Mouse (Mus musculus) adrenal gland, adult 8-10 months (tissue): ENCODE data around the gene Unc119b. TPM values are rescaled to one million over a fixed set of nuclear protein-coding genes. Genes with fewer than 3 reads are reported as not detected.
"Not testable (repeated sequence)": the region's sequence is repeated elsewhere in the genome, so short reads cannot be mapped to it uniquely, and the experiment has no call there.

Experiments
- DNase-seq: peaks from one replicate; pipeline ENCODE4 v3.0.0; 2022
- total RNA-seq, 4 experiments: library from RNA; stranded (reverse); gene quantifications; 2 replicates each; pipeline ENCODE4 v1.2.4; 2022

Unc119b gene
- total RNA-seq, 4 experiments from 2014 or later = 38.8 to 51.9 (median 45.7) TPM

GRCm38 (mm10) chr5:115089592-115090268 lies 45.0 kb downstream of the Unc119b start:
- DNase-seq = no peak

- DNase-seq = no peak
Measured at GRCm38 (mm10) chr5:115085675-115086074, 49.1 kb downstream of the Unc119b start.

- no peak for DNase-seq
Measured at GRCm38 (mm10) chr5:115083492-115083891, 51.3 kb downstream of the Unc119b start.

- no peak for DNase-seq
Measured at GRCm38 (mm10) chr5:115081636-115082035, 53.1 kb downstream of the Unc119b start.

- DNase-seq = peak; percentile 45
Measured at GRCm38 (mm10) chr5:115076144-115076901, 58.5 kb downstream of the Unc119b start.

- no peak for DNase-seq
Measured at GRCm38 (mm10) chr5:115074749-115075148, 60.0 kb downstream of the Unc119b start.

- DNase-seq = not testable (repeated sequence)
Measured at GRCm38 (mm10) chr5:115073306-115073705, 61.5 kb downstream of the Unc119b start.

Other genes starting within 250 kb of the Unc119b start
- 10 to 100 TPM; 12.0 to 16.8 (median 14.4) TPM for gene Oasl2, start 238.0 kb downstream of the Unc119b start, total RNA-seq
- 1 to 10 TPM; 1.7 to 2.4 (median 2.0) TPM for gene Oasl1, start 211.7 kb downstream of the Unc119b start, total RNA-seq
- 10 to 100 TPM; 46.4 to 59.2 (median 54.2) TPM for gene 2210016L21Rik, start 192.8 kb downstream of the Unc119b start, total RNA-seq
- gene Hnf1a, start 163.9 kb downstream of the Unc119b start, total RNA-seq = not detected
- 10 to 100 TPM; 44.3 to 62.9 (median 56.7) TPM for gene Sppl3, start 123.8 kb downstream of the Unc119b start, total RNA-seq
- not detected for gene Gm10401, start 36.7 kb downstream of the Unc119b start, total RNA-seq
- 100 to 1,000 TPM; 122 to 219 (median 173) TPM for gene Acads, start 15.6 kb downstream of the Unc119b start, total RNA-seq
- gene Mlec, start 23.2 kb upstream of the Unc119b start, total RNA-seq = 100 to 1,000 TPM; 207 to 274 (median 239) TPM
- 10 to 100 TPM; 11.8 to 59.6 (median 41.5) TPM for gene Cabp1, start 59.4 kb upstream of the Unc119b start, total RNA-seq
- gene Pop5, start 100.9 kb upstream of the Unc119b start, total RNA-seq = 10 to 100 TPM; 75.9 to 87.9 (median 84.9) TPM
- gene Rnf10, start 137.9 kb upstream of the Unc119b start, total RNA-seq = 100 to 1,000 TPM; 218 to 258 (median 235) TPM
- gene Coq5, start 144.7 kb upstream of the Unc119b start, total RNA-seq = 10 to 100 TPM; 50.3 to 63.7 (median 60.1) TPM
- gene Dynll1, start 166.0 kb upstream of the Unc119b start, total RNA-seq = 100 to 1,000 TPM; 140 to 233 (median 156) TPM
- gene Srsf9, start 192.2 kb upstream of the Unc119b start, total RNA-seq = 10 to 100 TPM; 68.1 to 89.3 (median 75.9) TPM
- gene Gatc, start 206.2 kb upstream of the Unc119b start, total RNA-seq = 10 to 100 TPM; 21.5 to 24.6 (median 23.1) TPM
- gene Triap1, start 206.2 kb upstream of the Unc119b start, total RNA-seq = 10 to 100 TPM; 37.4 to 58.7 (median 46.8) TPM
- gene Cox6a1, start 214.0 kb upstream of the Unc119b start, total RNA-seq = 1,000 to 10,000 TPM in 2 of 4 experiments, 100 to 1,000 TPM in 2; 703 to 1,239 (median 893) TPM